Mouse (Mus musculus) liver, adult 2 months (tissue): Measurements from ENCODE around the gene Dtx2.

Source experiments
- CTCF ChIP-seq: fragments of 200-500 bp; IDR thresholded peaks from 2 replicates; pipeline ENCODE4 v1.5.1; 2011; ENCODE audit warnings: low read depth, low read length, control low read depth
- POLR2A ChIP-seq: fragments of 200-500 bp; IDR thresholded peaks from 2 replicates; pipeline ENCODE4 v1.6.1; 2011; ENCODE audit warnings: low read length, control low read depth; ENCODE audit not compliant: insufficient read depth; ENCODE audit errors: extremely low read depth

GRCm38 (mm10) chr5:135958367-135958766 is 36.2 kb upstream of the Dtx2 start:
- no peak for TF ChIP-seq POLR2A
- TF ChIP-seq CTCF, result no peak
